Mouse (Mus musculus): ENCODE data around the gene Gabrb3.

- TF ChIP-seq GATA1 (IDR thresholded peaks at IDR 0.05; ENCODE audit: low read length) (no peak), TAL1 (IDR thresholded peaks at IDR 0.05; ENCODE audit: low read length) (no peak)
These were observed 359.3 kb downstream of the Gabrb3 start for GRCm38 (mm10) chr7:57778754-57779153.
